Comparison of ENCODE assay signal across 25 mouse cellular contexts in genomic region chr1:10878221-10878760, GRCm38 (mm10).
DNase-seq lines count a peak whose midpoint lies in the region; ATAC-seq lines count a peak whose summit lies in the region.
"Had no signal": no experiment of that assay in that cellular context is flagged by ENCODE, and none has a peak within 500 bp of the region (broad histone marks: within the 10 kb centered on the region; RNA-seq: fewer than 3 reads in every experiment).

No protein-coding gene starts in this region.

- H3K9ac ChIP-seq in embryonic facial prominence, embryonic 11.5 days (replicated peaks; ENCODE audit: low read length): no peak overlapping the region
- H3K9ac ChIP-seq: liver, embryonic 14.5 days; lung, embryonic 15.5 days; midbrain, embryonic 15.5 days; neural tube, embryonic 15.5 days had no signal

- no peaks in the 10 kb centered on the region for H3K9me3 ChIP-seq in embryonic facial prominence, embryonic 11.5 days (replicated peaks; ENCODE audit: control insufficient read depth, low read length)
- H3K9me3 ChIP-seq in embryonic facial prominence, embryonic 10.5 days: no peaks in the 10 kb centered on the region
- H3K9me3 ChIP-seq: G1E; lung, embryonic 15.5 days; midbrain, embryonic 10.5 days; midbrain, embryonic 15.5 days; neural tube, embryonic 15.5 days had no signal

- H3K36me3 ChIP-seq in embryonic facial prominence, embryonic 11.5 days (replicated peaks; ENCODE audit: control insufficient read depth, insufficient read depth, low read depth, low read length): no peaks in the 10 kb centered on the region
- H3K36me3 ChIP-seq in embryonic facial prominence, embryonic 10.5 days (replicated peaks): no peaks in the 10 kb centered on the region
- H3K36me3 ChIP-seq: G1E; lung, embryonic 15.5 days; midbrain, embryonic 10.5 days; midbrain, embryonic 15.5 days; neural tube, embryonic 15.5 days had no signal

- H3K4me2 ChIP-seq in embryonic facial prominence, embryonic 11.5 days (ENCODE audit: low read depth, low read length): no peak overlapping the region
- H3K4me2 ChIP-seq: lung, embryonic 15.5 days; midbrain, embryonic 15.5 days; neural tube, embryonic 15.5 days had no signal

- WGBS in embryonic facial prominence, embryonic 11.5 days: 46% methylated on average over 3 of the region's 3 CpGs
- WGBS in embryonic facial prominence, embryonic 10.5 days: 51% methylated on average over 3 of the region's 3 CpGs

- H3K27me3 ChIP-seq in embryonic facial prominence, embryonic 11.5 days (ENCODE audit: control insufficient read depth, insufficient read depth, low read length): no peaks in the 10 kb centered on the region
- no peaks in the 10 kb centered on the region for H3K27me3 ChIP-seq in embryonic facial prominence, embryonic 10.5 days (replicated peaks; ENCODE audit: low read depth, poor library complexity, severe bottlenecking)
- H3K27me3 ChIP-seq: lung, embryonic 15.5 days; midbrain, embryonic 15.5 days; neural tube, embryonic 15.5 days had no signal

- H3K27ac ChIP-seq in embryonic facial prominence, embryonic 11.5 days (replicated peaks; ENCODE audit: low read depth, low read length): no peak overlapping the region
- H3K27ac ChIP-seq in embryonic facial prominence, embryonic 10.5 days (replicated peaks): no peak overlapping the region
- H3K27ac ChIP-seq: liver, embryonic 14.5 days; midbrain, embryonic 10.5 days; midbrain, embryonic 15.5 days; neural tube, embryonic 15.5 days had no signal

- H3K4me3 ChIP-seq in embryonic facial prominence, embryonic 11.5 days (ENCODE audit: low read depth, low read length): no peak overlapping the region
- H3K4me3 ChIP-seq in embryonic facial prominence, embryonic 10.5 days: no peak overlapping the region
- H3K4me3 ChIP-seq: erythroblast, embryonic 14.5 days; gastrocnemius, adult 2 months; lung, embryonic 15.5 days; midbrain, embryonic 10.5 days; midbrain, embryonic 15.5 days; neural tube, embryonic 15.5 days had no signal

- H3K4me1 ChIP-seq in embryonic facial prominence, embryonic 11.5 days (ENCODE audit: control insufficient read depth, insufficient read depth, low read length): no peaks in the 10 kb centered on the region
- H3K4me1 ChIP-seq in embryonic facial prominence, embryonic 10.5 days: 0 out of 2 replicates have a peak, but pooled peaks cover 12% of the 10 kb centered on the region
- H3K4me1 ChIP-seq: midbrain, embryonic 10.5 days; neural tube, embryonic 15.5 days had no signal

- ATAC-seq in embryonic facial prominence, embryonic 11.5 days (replicated peaks; ENCODE audit: insufficient number of reproducible peaks, low FRiP score, low TSS enrichment, low read depth): no peak
- no peak for ATAC-seq in activated CD4-positive, CD25-positive, alpha-beta regulatory T cell, adult 4 months
- ATAC-seq: CD4-positive, CD25-positive, alpha-beta regulatory T cell, adult 4 months; hindbrain, embryonic 16.5 days; midbrain, embryonic 15.5 days had no signal

- DNase-seq in embryonic facial prominence, embryonic 11.5 days (ENCODE audit: low spot score): peak; percentile 7
- no peak for DNase-seq in embryonic facial prominence, embryonic 10.5 days (ENCODE audit: low spot score)
- DNase-seq in kidney, postnatal 14 days: peak; percentile 3
- no peak for DNase-seq in kidney, adult 11 months
- peak; percentile 27 for DNase-seq in Muller cell, postnatal 12 days (ENCODE audit: inconsistent ontology term)
- no peak for DNase-seq in gastrocnemius, postnatal 4 days (ENCODE audit: low spot score in 2 of 2)
- DNase-seq: adrenal gland, adult 8-10 months; cerebellum, adult 8-10 months; cerebellum, postnatal 25 days; gastrocnemius, adult 2 months; gastrocnemius, postnatal 36 days; heart, postnatal 14 days; liver; retina, postnatal 1 day; right cerebral cortex, postnatal 14 days had no signal

Comparison
In these comparisons a context has a peak if more than half of its experiments do, and no peak if none do; other contexts are left out.
1. DNase-seq: peak in embryonic facial prominence, embryonic 11.5 days (single experiment), kidney, postnatal 14 days (single experiment) and Muller cell, postnatal 12 days (single experiment); none in embryonic facial prominence, embryonic 10.5 days (single experiment), kidney, adult 11 months (single experiment) and gastrocnemius, postnatal 4 days (0 of 2).